Mouse (Mus musculus) ES-Bruce4 (cell line): Measurements from ENCODE around the gene Fkbp5.

Experiments used
- EP300 ChIP-seq: IDR thresholded peaks from 2 replicates; pipeline ENCODE4 v1.6.1; 2011; ENCODE audit warnings: low read depth, low read length; ENCODE audit not compliant: insufficient read depth
- POLR2A ChIP-seq: IDR thresholded peaks from one replicate; pipeline ENCODE4 v1.8.1; 2011; ENCODE audit warnings: low read length; ENCODE audit not compliant: insufficient read depth

DNA sequence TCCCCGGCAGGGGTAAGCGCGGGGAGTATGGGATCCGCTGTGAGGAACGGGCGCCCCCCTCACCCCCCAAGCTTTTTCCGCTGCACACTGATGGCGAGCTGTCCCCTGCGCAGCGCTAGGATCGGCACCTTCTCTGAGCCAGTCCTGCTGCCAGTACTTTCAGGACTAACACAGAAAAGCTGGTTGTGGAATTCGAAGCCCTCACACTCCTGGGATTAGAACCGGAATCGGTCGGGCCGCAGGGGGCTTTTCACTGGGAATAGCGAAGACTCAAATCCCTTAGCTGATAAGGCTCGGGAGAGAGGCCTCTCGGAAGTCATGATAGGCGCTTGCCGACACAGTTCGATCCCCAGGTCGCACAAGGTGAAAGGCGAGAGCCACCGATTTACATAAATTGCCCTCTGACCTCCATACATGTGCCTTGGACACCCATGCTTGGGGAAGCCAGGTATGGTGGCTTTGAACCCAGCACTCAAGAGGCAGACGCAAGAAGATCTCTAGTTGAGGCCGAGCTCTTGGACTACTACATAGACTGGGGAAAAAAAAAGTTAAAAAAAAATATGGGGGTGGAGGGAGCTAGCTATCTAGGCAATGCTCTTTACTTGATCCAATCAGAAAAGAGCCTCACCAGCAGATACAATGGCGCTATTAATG lies 6.2 kb upstream of the Fkbp5 start:
- TF ChIP-seq POLR2A (no peak), EP300 (no peak)
